Mouse (Mus musculus): ENCODE measurements at regions not wholly inside any gene's neighbourhood (a gene's known extent, or its start where the extent isn't known, plus 50 kb on each side); places are given as distances from the start of the nearest gene placed in this dataset.
A peak's percentile ranks its signal among the peaks of the same experiment; 100 is the strongest.

DNA sequence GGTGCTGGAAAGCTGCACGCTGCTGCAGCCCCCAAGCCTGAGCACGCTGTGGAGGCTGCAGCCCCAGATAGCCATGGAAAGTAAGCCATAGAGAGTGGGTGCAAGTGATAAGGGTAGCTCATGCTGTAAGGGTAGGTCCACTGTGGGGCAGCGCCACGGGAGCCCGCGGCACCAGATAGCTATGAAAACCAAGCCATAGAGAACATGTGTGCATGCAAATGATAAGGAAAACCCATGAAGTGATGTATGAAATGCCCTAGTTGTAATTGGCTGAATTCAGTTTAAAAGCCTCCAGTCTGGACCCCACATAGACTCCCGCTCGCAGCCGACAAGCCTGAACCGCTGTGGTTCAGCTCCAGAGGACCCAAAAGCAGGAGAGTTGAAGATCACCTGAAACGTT, 58.8 kb upstream of the L3mbtl3 start:
- no peak for DNase-seq (ENCODE audit: low spot score in 2 of 2)

- DNase-seq (ENCODE audit: low spot score in 2 of 2), result no peak
Observed at GRCm38 (mm10) chr10:26440720-26441119, 64.9 kb upstream of the L3mbtl3 start.

- DNase-seq (ENCODE audit: low spot score in 2 of 2), result no peak
Observed at GRCm38 (mm10) chr10:26484311-26484710, 108.5 kb upstream of the L3mbtl3 start.

GRCm38 (mm10) chr10:26491351-26491750, 115.6 kb upstream of the L3mbtl3 start:
- no peak for DNase-seq (ENCODE audit: low spot score in 2 of 2)

- no peak for DNase-seq (ENCODE audit: low spot score in 2 of 2)
Observed at GRCm38 (mm10) chr10:26492146-26492545, 116.4 kb upstream of the L3mbtl3 start.

DNA sequence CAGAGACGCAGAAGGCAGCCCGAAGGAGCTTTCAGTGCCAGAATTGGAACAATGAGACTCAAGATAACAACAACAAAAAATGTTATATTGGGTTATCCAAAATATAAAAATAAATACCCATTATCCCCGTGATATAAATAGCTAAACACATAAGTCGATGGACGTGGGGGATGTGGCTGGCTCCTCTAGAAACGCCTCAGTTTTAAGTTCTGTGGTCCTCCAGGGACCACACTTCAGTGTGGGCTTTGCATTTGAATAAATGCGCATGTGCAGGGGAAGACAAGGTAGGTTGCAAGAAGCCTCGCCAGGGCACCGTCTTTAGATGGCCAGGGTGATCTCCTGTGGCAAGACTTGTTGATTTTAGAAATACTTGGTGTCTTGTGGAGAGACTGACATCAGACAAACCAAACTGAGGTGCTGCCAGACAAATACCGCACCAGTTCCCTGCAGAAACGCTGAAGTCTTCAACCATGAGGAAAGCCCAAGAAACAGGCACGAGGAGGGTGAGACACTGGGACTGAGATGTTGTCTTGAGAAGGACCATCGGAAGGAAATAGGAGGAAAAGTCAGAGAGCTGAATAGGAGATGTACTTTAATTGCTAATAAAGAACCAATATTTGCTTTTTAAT, 117.2 kb upstream of the L3mbtl3 start:
- no peak for DNase-seq (ENCODE audit: low spot score in 2 of 2)

GRCm38 (mm10) chr10:26493801-26494200, 118.0 kb upstream of the L3mbtl3 start:
- DNase-seq (ENCODE audit: low spot score in 2 of 2), result no peak

DNA sequence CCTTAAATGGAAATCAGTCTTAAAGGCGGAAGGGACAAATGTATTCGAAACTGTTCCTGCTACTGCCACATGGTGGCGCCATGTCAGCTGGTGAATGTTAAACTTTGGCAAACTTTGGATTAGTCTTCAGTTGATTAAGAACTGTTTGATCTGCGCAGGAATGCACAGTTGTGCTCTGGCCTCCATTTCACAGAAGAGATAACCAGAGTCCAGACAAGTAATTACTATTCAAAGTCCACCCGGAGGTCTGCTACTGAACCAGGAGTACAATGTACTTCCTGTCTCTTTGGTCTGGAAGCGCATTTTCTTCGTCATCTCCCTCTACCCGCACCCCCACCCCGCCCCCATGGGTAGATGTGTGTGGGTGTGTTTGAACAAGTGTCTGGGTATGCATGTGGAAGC, 118.6 kb upstream of the L3mbtl3 start:
- peak in 1 of 2 experiments; percentile 24 for DNase-seq (ENCODE audit: low spot score in 2 of 2)

- no peak for DNase-seq (ENCODE audit: low spot score in 2 of 2)
Observed at GRCm38 (mm10) chr10:26500265-26500935, 124.6 kb upstream of the L3mbtl3 start.

- no peak for DNase-seq (ENCODE audit: low spot score in 2 of 2)
Observed at GRCm38 (mm10) chr10:26520879-26521278, 145.1 kb upstream of the L3mbtl3 start.

DNA sequence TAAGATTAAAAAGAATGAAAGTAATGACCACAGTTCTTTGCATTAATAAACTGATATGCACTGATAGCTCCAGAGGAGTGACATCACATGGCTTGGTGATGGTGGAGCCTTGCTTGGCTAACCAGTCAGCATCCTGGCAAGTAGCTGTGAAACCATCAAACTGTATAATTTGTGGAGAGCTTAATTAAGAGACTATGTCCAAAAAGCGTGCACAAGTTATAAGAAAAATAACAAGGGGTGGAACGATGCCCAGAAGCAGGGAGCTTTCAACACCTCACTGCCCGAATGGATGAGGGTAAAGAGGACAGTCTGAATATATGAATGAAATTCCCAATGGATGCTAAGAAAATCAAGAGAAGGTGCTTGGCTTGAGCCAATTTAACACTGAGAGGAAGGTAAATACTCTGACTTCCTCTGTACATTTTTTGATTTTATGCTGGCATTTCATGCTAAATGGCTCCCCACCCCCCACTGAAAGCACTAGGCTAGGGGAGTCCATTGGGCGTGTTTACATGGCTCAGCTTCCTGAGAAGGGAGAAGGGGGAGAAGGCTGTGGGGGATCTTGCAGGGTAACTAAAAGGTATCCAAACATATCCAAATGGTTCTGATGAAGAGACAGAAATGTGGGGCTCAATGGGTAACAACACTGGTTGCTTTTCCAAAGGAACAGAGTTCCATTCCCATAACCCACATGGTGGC, 150.2 kb upstream of the L3mbtl3 start:
- DNase-seq (ENCODE audit: low spot score in 2 of 2), result no peak

DNA sequence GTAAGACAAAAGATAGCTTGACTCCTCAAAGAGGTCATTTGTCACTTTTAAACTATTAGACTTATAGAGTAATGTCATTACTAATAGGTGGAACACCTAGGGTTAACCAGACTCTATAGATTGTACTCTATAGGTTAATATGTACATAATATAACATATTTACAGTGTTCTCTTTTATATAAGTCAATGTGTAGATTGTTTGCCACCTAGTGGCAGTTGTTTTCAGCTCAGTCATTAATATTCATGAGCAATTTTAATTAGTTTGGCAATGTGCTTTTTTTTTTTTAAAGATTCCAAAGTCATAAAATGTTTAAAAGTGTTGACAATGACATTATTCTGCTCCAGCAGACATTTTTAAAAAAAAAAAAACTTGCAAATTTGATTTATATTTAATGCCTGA, 164.4 kb upstream of the L3mbtl3 start:
- no peak for DNase-seq (ENCODE audit: low spot score in 2 of 2)

GRCm38 (mm10) chr10:26544061-26544460, 168.3 kb upstream of the L3mbtl3 start:
- DNase-seq (ENCODE audit: low spot score in 2 of 2), result no peak

- no peak for DNase-seq (ENCODE audit: low spot score in 2 of 2)
Observed at GRCm38 (mm10) chr10:26544796-26545195, 169.0 kb upstream of the L3mbtl3 start.

GRCm38 (mm10) chr10:26556246-26556645, 180.5 kb upstream of the L3mbtl3 start:
- no peak for DNase-seq (ENCODE audit: low spot score in 2 of 2)

- no peak for DNase-seq (ENCODE audit: low spot score in 2 of 2)
Observed at GRCm38 (mm10) chr10:26558118-26558517, 182.3 kb upstream of the L3mbtl3 start.

DNA sequence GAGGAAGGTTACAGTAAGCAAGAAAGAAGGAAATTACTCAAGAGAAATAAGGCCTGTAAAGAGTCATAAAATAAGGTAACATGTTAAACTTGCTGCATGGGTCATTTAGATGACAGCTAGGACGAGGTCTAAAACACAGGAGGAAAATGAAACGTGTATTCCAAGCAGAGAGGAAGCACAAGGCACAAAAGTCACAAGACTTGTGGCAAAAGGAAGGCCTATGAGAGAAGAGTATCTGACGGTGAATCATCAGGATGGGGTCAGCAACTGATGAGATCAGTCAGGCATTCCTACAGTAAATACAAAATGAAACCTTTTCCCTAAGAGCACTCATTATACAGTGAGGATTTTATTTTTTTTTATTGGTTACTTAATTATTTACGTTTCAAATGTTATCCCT, 183.6 kb upstream of the L3mbtl3 start:
- DNase-seq (ENCODE audit: low spot score in 2 of 2), result no peak

DNA sequence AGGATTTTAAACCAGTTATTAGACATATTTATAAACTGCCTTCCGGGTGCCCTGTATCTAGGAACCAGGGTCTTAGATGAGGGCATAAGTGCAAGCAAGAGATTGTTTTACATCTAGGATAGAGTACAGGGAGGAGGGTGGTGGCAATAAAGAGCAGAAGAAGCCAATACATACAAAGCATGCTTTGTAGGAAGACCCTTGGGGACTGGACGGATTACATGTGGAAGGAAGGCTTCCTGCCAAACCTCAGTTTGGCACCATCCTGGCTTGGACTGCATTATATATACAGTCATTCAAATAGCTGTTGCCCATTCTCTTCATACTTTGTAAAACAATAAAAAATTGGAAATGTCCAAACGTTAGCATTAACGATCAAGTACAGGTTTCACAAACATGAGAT, 184.7 kb upstream of the L3mbtl3 start:
- no peak for DNase-seq (ENCODE audit: low spot score in 2 of 2)

DNA sequence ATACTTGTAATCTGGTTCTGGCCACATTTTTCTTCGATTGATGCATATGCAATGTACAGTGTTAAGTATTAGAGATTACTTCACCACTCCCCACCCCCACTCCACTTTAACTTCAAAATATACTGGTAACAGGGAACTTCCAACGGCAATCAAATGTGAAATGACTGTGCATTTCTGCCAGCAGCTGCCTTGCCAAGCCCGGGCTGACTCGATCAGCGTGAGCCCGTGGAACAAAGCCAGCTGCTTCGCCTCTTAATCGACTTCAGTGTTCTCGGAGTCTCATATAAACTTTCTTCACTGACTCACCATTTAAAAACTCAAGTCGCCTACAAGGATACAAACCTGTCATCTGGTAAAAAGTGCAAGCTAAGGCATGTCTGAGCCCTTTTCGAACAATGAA, 188.7 kb upstream of the L3mbtl3 start:
- DNase-seq (ENCODE audit: low spot score in 2 of 2), result peak; percentile 59 to 81

- no peak for DNase-seq (ENCODE audit: low spot score in 2 of 2)
Observed at GRCm38 (mm10) chr10:26567613-26568012, 185.6 kb upstream of the Arhgap18 start.

GRCm38 (mm10) chr10:26570468-26570867, 182.8 kb upstream of the Arhgap18 start:
- no peak for DNase-seq (ENCODE audit: low spot score in 2 of 2)

- no peak for DNase-seq (ENCODE audit: low spot score in 2 of 2)
Observed at GRCm38 (mm10) chr10:26571377-26571776, 181.8 kb upstream of the Arhgap18 start.

- no peak for DNase-seq (ENCODE audit: low spot score in 2 of 2)
Observed at GRCm38 (mm10) chr10:26576153-26576552, 177.1 kb upstream of the Arhgap18 start.

Data from urinary bladder, postnatal 36 days (tissue).